Mouse (Mus musculus): ENCODE results near the gene Slc26a6.

The Slc26a6 gene

DNA sequence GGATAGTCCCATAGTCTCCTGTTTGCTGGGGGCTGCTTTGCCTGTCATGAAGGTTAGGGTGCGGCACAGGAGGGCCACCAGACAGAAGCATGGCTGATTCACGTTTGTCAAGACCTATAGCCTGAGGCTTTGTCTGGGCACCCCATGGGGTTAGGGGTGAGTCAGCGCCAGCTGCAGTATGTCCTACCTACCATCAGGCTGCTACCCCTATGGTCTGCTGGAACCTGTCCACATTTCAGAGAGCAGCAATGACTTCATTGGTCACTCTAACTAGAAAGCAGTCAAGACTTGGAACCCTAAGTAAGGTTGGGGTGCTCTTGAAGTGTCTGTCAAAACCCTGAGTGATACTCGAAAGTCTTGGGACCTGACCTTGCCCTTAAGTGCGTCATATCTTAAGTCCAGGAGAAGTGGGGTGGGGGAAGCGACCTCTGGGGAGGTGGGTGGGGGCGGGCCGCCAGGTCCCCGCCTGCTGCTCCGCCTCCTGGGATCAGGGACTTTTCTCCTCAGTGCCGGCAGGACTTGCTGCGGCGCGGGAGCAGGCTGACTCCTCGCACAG is 100.1 kb downstream of the Slc26a6 start, which contains the start of gene Col7a1:
TSS of gene Col7a1 (plus strand) at position 506 of the 556 bp plus-strand sequence.
- DNase-seq (ENCODE audit: extremely low read depth, insufficient read length, low spot score) = no peak

DNA sequence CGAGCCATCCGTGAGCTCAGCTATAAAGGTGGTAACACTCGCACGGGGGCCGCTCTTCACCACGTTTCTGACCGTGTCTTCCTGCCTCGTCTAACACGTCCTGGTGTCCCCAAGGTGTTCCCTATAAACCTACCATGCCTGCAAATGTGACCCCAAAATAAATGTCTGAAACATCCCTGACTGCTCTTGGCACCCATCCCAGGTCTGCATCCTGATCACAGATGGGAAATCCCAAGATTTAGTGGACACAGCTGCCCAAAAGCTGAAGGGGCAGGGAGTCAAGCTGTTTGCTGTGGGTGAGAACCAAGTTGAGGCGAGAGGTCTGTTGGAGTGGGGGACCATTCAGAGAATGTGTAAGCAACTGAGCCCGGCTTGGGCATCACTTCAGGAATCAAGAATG is 102.2 kb downstream of the Slc26a6 start:
- no peak for DNase-seq (ENCODE audit: extremely low read depth, insufficient read length, low spot score)

DNA sequence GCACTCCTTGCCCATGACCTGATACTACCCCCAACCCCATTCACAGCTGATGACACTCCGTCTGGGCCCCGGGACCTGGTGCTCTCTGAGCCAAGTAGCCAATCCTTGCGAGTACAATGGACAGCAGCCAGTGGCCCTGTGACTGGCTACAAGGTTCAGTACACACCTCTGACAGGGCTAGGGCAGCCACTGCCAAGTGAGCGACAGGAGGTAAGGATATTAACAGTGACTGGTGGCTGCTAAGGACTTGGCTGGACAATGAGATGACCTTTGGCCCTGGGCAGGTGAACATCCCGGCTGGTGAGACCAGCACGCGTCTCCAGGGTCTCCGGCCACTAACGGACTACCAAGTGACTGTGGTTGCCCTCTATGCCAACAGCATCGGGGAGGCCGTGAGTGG is 102.8 kb downstream of the Slc26a6 start:
- DNase-seq (ENCODE audit: extremely low read depth, insufficient read length, low spot score) = no peak

Data from 3134 (cell line).